Mouse (Mus musculus) CH12.LX (cell line): ENCODE measurements around the gene Bmp6. TPM values are rescaled to one million over a fixed set of nuclear protein-coding genes. Genes with fewer than 3 reads are reported as not detected.
A peak's percentile ranks its signal among the peaks of the same experiment; 100 is the strongest.

Experiments used
- DNase-seq: peaks from one replicate; pipeline ENCODE4 v3.0.0-alpha.2; 2013; ENCODE audit errors: extremely low read depth
- H3K27ac ChIP-seq: 2 replicates; pipeline ENCODE4 v1.5.1; 2012; ENCODE audit warnings: low read depth, mild to moderate bottlenecking, control low read depth, moderate library complexity; ENCODE audit not compliant: insufficient read depth
- H3K27me3 ChIP-seq: replicated peaks from 2 replicates; pipeline ENCODE3; 2012; ENCODE audit warnings: inconsistent platforms
- H3K36me3 ChIP-seq, 2 experiments: replicated peaks in 1 of 2; 2 replicates each; pipeline versions ENCODE3 to v1.6.1; 2012; ENCODE audit warnings: inconsistent platforms in 1 of 2, low read length in 1 of 2, mild to moderate bottlenecking in 1 of 2, mixed read lengths in 1 of 2, moderate library complexity in 1 of 2; ENCODE audit not compliant: control insufficient read depth in 1 of 2, insufficient read depth in 1 of 2
- H3K4me1 ChIP-seq, 2 experiments: 2 replicates each; pipeline ENCODE4 v1.6.1; 2012; ENCODE audit warnings: inconsistent platforms in 1 of 2, moderate library complexity in 1 of 2; ENCODE audit not compliant: insufficient read depth in 2 of 2, control insufficient read depth in 1 of 2
- H3K4me2 ChIP-seq: 2 replicates; pipeline ENCODE4 v1.6.1; 2012; ENCODE audit warnings: low read depth, mild to moderate bottlenecking, control low read depth; ENCODE audit not compliant: poor library complexity, insufficient read depth, severe bottlenecking
- H3K4me3 ChIP-seq, 3 experiments: fragments of 150-350 bp in 1 of 3; sonication (generic) in 1 of 3; replicated peaks in 1 of 3; 2 replicates each; pipeline versions ENCODE3 to v1.5.1; 2011 to 2012; ENCODE audit warnings: low read depth in 2 of 3, low read length in 2 of 3, mild to moderate bottlenecking in 2 of 3, moderate library complexity in 2 of 3, control low read depth in 1 of 3, improper control_type of control experiment in 1 of 3, inconsistent platforms in 1 of 3, mixed read lengths in 1 of 3; ENCODE audit not compliant: poor library complexity in 1 of 3
- H3K79me2 ChIP-seq: replicated peaks from 2 replicates; pipeline ENCODE4 v1.6.1; 2012; ENCODE audit warnings: mild to moderate bottlenecking, moderate library complexity; ENCODE audit not compliant: control insufficient read depth, poor library complexity, insufficient read depth, severe bottlenecking; ENCODE audit errors: extremely low read depth
- H3K9ac ChIP-seq: 2 replicates; pipeline ENCODE4 v1.6.1; 2012; ENCODE audit warnings: low read depth, mild to moderate bottlenecking, control low read depth, moderate library complexity; ENCODE audit not compliant: insufficient read depth
- H3K9me3 ChIP-seq: replicated peaks from 2 replicates; pipeline ENCODE3; 2012; ENCODE audit warnings: low read length, inconsistent platforms, mixed read lengths
- BHLHE40 ChIP-seq: IDR thresholded peaks from 2 replicates; pipeline ENCODE4 v1.6.1; 2011; ENCODE audit warnings: mild to moderate bottlenecking, low read depth, low read length, improper control_type of control experiment
- CHD2 ChIP-seq: IDR thresholded peaks from 2 replicates; pipeline ENCODE4 v1.6.1; 2011; ENCODE audit warnings: low read length, improper control_type of control experiment
- CTCF ChIP-seq, 2 experiments: IDR thresholded peaks in 1 of 2; conservative IDR thresholded peaks in 1 of 2; 2 replicates each; pipeline ENCODE4 v1.5.1; 2011 to 2012; ENCODE audit warnings: low read depth in 2 of 2, low read length in 2 of 2, improper control_type of control experiment in 1 of 2, inconsistent platforms in 1 of 2, mild to moderate bottlenecking in 1 of 2, moderate library complexity in 1 of 2
- GABPA ChIP-seq: IDR thresholded peaks from 2 replicates; pipeline ENCODE4 v1.6.1; 2012; ENCODE audit warnings: low read depth, low read length, improper control_type of control experiment, inconsistent platforms; ENCODE audit not compliant: insufficient replicate concordance
- HCFC1 ChIP-seq: IDR thresholded peaks from 2 replicates; pipeline ENCODE4 v1.6.1; 2012; ENCODE audit warnings: low read depth, mild to moderate bottlenecking, inconsistent platforms, low read length, improper control_type of control experiment
- JUN ChIP-seq: IDR thresholded peaks from 2 replicates; pipeline ENCODE4 v1.6.1; 2011; ENCODE audit warnings: low read depth, mild to moderate bottlenecking, low read length, improper control_type of control experiment, moderate library complexity; ENCODE audit not compliant: insufficient read depth
- JUND ChIP-seq: conservative IDR thresholded peaks from 2 replicates; pipeline ENCODE4 v1.6.1; 2011; ENCODE audit warnings: low read depth, low read length, improper control_type of control experiment
- MAX ChIP-seq: IDR thresholded peaks from 2 replicates; pipeline ENCODE4 v1.6.1; 2011; ENCODE audit warnings: low read length, improper control_type of control experiment
- MAZ ChIP-seq: IDR thresholded peaks from 2 replicates; pipeline ENCODE4 v1.6.1; 2012; ENCODE audit warnings: low read depth, mild to moderate bottlenecking, inconsistent platforms, low read length, improper control_type of control experiment, moderate library complexity
- MEF2A ChIP-seq: IDR thresholded peaks from 2 replicates; pipeline ENCODE4 v1.6.1; 2014; ENCODE audit warnings: low read depth, mild to moderate bottlenecking, inconsistent platforms, low read length, improper control_type of control experiment, borderline replicate concordance
- MYC ChIP-seq: IDR thresholded peaks from 2 replicates; pipeline ENCODE4 v1.6.1; 2011; ENCODE audit warnings: low read depth, mild to moderate bottlenecking, improper control_type of control experiment, low read length
- NRF1 ChIP-seq: IDR thresholded peaks from 2 replicates; pipeline ENCODE4 v1.6.1; 2014; ENCODE audit warnings: low read depth, mild to moderate bottlenecking, inconsistent platforms, low read length, improper control_type of control experiment, moderate library complexity
- PAX5 ChIP-seq: IDR thresholded peaks from 2 replicates; pipeline ENCODE4 v1.6.1; 2012; ENCODE audit warnings: low read length, inconsistent platforms, mixed read lengths
- POLR2AphosphoS2 ChIP-seq: IDR thresholded peaks from 2 replicates; pipeline ENCODE4 v1.6.1; 2011; ENCODE audit warnings: low read depth, low read length, improper control_type of control experiment
- RAD21 ChIP-seq: IDR thresholded peaks from 2 replicates; pipeline ENCODE4 v1.6.1; 2011; ENCODE audit warnings: low read depth, mild to moderate bottlenecking, low read length, improper control_type of control experiment, moderate library complexity
- RCOR1 ChIP-seq: conservative IDR thresholded peaks from 2 replicates; pipeline ENCODE4 v1.6.1; 2012; ENCODE audit warnings: low read depth, mild to moderate bottlenecking, inconsistent platforms, low read length, improper control_type of control experiment
- SIN3A ChIP-seq: IDR thresholded peaks from 2 replicates; pipeline ENCODE4 v1.6.1; 2012; ENCODE audit warnings: low read length, improper control_type of control experiment, inconsistent platforms
- SMC3 ChIP-seq: IDR thresholded peaks from 2 replicates; pipeline ENCODE4 v1.6.1; 2011; ENCODE audit warnings: low read depth, low read length, improper control_type of control experiment
- UBTF ChIP-seq: IDR thresholded peaks from 2 replicates; pipeline ENCODE4 v1.6.1; 2012; ENCODE audit warnings: low read depth, mild to moderate bottlenecking, inconsistent platforms, low read length, improper control_type of control experiment, moderate library complexity
- USF2 ChIP-seq: conservative IDR thresholded peaks from 2 replicates; pipeline ENCODE4 v1.6.1; 2011; ENCODE audit warnings: low read depth, low read length, improper control_type of control experiment
- ZC3H11A ChIP-seq: IDR thresholded peaks from 2 replicates; pipeline ENCODE4 v1.6.1; 2012; ENCODE audit warnings: low read depth, mild to moderate bottlenecking, inconsistent platforms, low read length, improper control_type of control experiment
- ZNF384 ChIP-seq: IDR thresholded peaks from 2 replicates; pipeline ENCODE4 v1.6.1; 2012; ENCODE audit warnings: low read depth, low read length, improper control_type of control experiment, inconsistent platforms
- dilution Hi-C: fragments of 300-500 bp; cut with MboI; formaldehyde crosslinking; loops from 2 replicates; pipeline ENCODE4 v1.14.3; 2020; ENCODE audit warnings: low sequenced_read_pairs; ENCODE audit not compliant: extremely low pct_unique_long_range_greater_than_20kb, extremely low pct_ligation_motif_present
- in situ Hi-C: fragments of 300-500 bp; cut with MboI; formaldehyde crosslinking; loops from 3 replicates; pipeline ENCODE4 v1.14.3; 2019; ENCODE audit warnings: low sequenced_read_pairs, low pct_ligation_motif_present, low pct_unique_long_range_greater_than_20kb, mixed read lengths
- polyA plus RNA-seq: library from polyadenylated mRNA; unstranded; fragments of >175 nt; gene quantifications from 2 replicates; pipeline ENCODE4 v1.2.1, GENCODE M21; 2012; ENCODE audit warnings: low read depth; ENCODE audit not compliant: insufficient read length
- total RNA-seq, 2 experiments: library from RNA; depleted of rRNA; stranded (reverse); fragments of 300-350 nt in 1 of 2; fragments of >200 nt in 1 of 2; gene quantifications; 2 replicates each; pipeline ENCODE4 v1.2.3; 2012 to 2014

Gene Bmp6
- total and polyA plus RNA-seq, 3 experiments = 0.16 to 3.5 (median 0.77) TPM

DNA sequence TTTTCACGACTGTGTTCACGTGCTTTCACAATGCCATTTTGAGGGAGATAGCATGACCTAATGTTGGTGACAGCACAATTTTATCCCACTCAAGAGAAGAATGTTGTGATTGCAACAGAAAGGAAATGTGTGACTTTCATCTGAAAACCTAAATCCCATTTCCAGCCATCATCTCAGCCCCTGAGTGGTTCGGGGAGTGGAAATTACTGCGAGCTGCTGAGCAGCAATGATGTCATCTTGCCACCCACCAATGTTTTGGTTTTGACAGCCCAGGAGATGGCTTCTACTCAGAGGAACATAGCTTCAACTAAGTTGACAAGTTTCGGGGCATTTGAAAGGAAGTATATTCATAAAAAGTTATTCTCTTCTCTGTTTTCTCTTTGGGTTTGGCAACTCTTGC is 202.8 kb downstream of the Bmp6 start:
- Histone ChIP-seq H3K9me3 (peaks cover 2% of the 10 kb centered on the region), H3K4me2 (no peak overlapping the region; the same call in 1 of the 2 replicates), H3K9ac (no peak overlapping the region), H3K79me2 (no peaks in the 10 kb centered on the region)
- dilution Hi-C loops (no loop called here), in situ Hi-C loops (no loop called here)
- DNase-seq = no peak
- TF ChIP-seq CTCF (conservative IDR thresholded peaks at IDR 0.05 in 1 of 2, IDR thresholded peaks at IDR 0.05 in 1 of 2; ENCODE audit: low read depth in 2 of 2, low read length in 2 of 2) (no peak), USF2 (no peak), SMC3 (no peak), BHLHE40 (peak; percentile 27; the same call in 1 of the 2 replicates), SIN3A (no peak), MYC (no peak), RAD21 (no peak), NRF1 (no peak), MAX (no peak), JUN (peak; percentile 67), ZNF384 (no peak), HCFC1 (no peak), CHD2 (no peak), GABPA (no peak), POLR2AphosphoS2 (no peak), RCOR1 (no peak), MEF2A (no peak), UBTF (no peak), JUND (peak; percentile 43; the same call in 1 of the 2 replicates), PAX5 (no peak), ZC3H11A (no peak), MAZ (no peak)
- TF ChIP-seq, all 38 proteins: peak for 3
- peak overlapping the region; percentile 26; the same call in 1 of the 2 replicates for H3K27ac ChIP-seq
- H3K27me3 ChIP-seq = no peaks in the 10 kb centered on the region
- H3K4me3 ChIP-seq = no peak overlapping the region
- H3K4me1 ChIP-seq = peaks cover 15 to 50% of the 10 kb centered on the region in 2 experiments
- H3K36me3 ChIP-seq = no peaks in the 10 kb centered on the region

DNA sequence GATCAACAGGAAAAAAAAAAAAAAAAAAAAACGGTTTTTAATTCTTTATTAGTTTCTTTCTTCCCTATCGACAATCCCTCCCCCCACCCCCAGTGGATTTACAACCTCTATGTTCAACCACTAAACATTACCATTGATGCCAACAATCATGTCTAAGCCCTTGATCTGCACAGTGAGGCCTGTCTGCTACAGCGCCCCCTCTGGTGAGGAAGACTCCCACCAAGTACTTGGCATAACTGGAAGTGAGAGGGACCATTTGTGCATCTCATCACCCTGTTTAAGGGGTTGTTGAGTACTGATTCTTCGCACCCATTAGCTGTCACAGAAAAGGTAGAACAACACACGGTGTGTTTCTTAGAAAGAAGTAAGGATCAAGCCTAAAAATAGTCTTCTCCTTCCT is 203.8 kb downstream of the Bmp6 start:
- Histone ChIP-seq H3K4me3 (no peak overlapping the region), H3K36me3 (no peaks in the 10 kb centered on the region), H3K9ac (no peak overlapping the region), H3K27me3 (no peaks in the 10 kb centered on the region), H3K27ac (no peak overlapping the region), H3K4me2 (no peak overlapping the region), H3K9me3 (peaks cover 2% of the 10 kb centered on the region), H3K79me2 (no peaks in the 10 kb centered on the region), H3K4me1 (peaks cover 15 to 46% of the 10 kb centered on the region in 2 experiments)
- TF ChIP-seq ZNF384 (peak; percentile 39; the same call in 1 of the 2 replicates), BHLHE40 (no peak), CTCF (conservative IDR thresholded peaks at IDR 0.05 in 1 of 2, IDR thresholded peaks at IDR 0.05 in 1 of 2; ENCODE audit: low read depth in 2 of 2, low read length in 2 of 2) (peak in 1 of 2 experiments; percentile 43; a peak in 2 of 4 replicates), SIN3A (no peak)
- no peak for DNase-seq
- dilution Hi-C loops = no loop called here
- in situ Hi-C loops = no loop called here

Other genes starting within 250 kb of the Bmp6 start
- gene Dsp, start 193.8 kb upstream of the Bmp6 start, total RNA-seq (2012; rRNA removed) = 0.17 and 0.21 TPM in 2 replicates
- gene Dsp, start 193.8 kb upstream of the Bmp6 start, total RNA-seq (2014; rRNA removed) = not detected in 2 replicates
- gene Dsp, start 193.8 kb upstream of the Bmp6 start, polyA plus RNA-seq = 0.04 TPM in 1 of 2 replicates, not detected in the other
- 45.8 and 52.8 TPM in 2 replicates for gene Snrnp48, start 140.2 kb upstream of the Bmp6 start, total RNA-seq (2012; rRNA removed)
- 42.4 and 46.7 TPM in 2 replicates for gene Snrnp48, start 140.2 kb upstream of the Bmp6 start, total RNA-seq (2014; rRNA removed)
- 90.2 and 103 TPM in 2 replicates for gene Snrnp48, start 140.2 kb upstream of the Bmp6 start, polyA plus RNA-seq
- 131 and 171 TPM in 2 replicates for gene Txndc5, start 183.7 kb downstream of the Bmp6 start, total RNA-seq (2012; rRNA removed)
- gene Txndc5, start 183.7 kb downstream of the Bmp6 start, total RNA-seq (2014; rRNA removed) = 111 and 120 TPM in 2 replicates
- gene Txndc5, start 183.7 kb downstream of the Bmp6 start, polyA plus RNA-seq = 145 and 155 TPM in 2 replicates